Mouse (Mus musculus): ENCODE results near the gene Nfe2l1.
"Not testable (repeated sequence)": the region's sequence is repeated elsewhere in the genome, so short reads cannot be mapped to it uniquely, and the experiment has no call there.

Gene Nfe2l1

GRCm38 (mm10) chr11:96778061-96778627 is 51.6 kb downstream of the Nfe2l1 start:
- not testable (repeated sequence) for DNase-seq (ENCODE audit: low spot score)

- peak; percentile 96 for DNase-seq (ENCODE audit: low spot score)
These were observed 52.5 kb downstream of the Nfe2l1 start, which contains the start of gene Snx11 for GRCm38 (mm10) chr11:96776968-96777962. Gene Snx11, minus strand, starts transcription at chr11:96777559.

GRCm38 (mm10) chr11:96776068-96776467 is 53.7 kb downstream of the Nfe2l1 start:
- no peak for DNase-seq (ENCODE audit: low spot score)

- no peak for DNase-seq (ENCODE audit: low spot score)
These were observed 54.1 kb downstream of the Nfe2l1 start for GRCm38 (mm10) chr11:96775665-96776064.

DNA sequence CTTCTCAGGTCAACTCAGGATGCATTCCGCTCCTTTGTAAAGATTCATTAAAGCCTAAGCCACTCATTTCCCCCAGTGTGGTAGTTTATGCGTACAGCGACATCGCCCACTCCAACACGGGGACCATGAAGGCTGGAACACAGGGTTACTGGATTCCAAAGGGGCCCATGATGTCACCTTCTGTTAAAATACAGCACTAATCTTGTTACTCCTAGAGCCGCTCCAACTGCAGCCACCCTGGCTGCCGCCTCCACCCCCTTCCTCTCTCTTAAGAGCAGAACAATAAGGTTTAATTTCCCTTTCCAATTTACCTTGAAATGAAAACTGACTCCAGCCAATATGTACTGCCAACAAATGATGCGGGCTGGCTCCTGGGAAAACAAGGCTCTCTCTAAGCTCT is 54.7 kb downstream of the Nfe2l1 start:
- DNase-seq (ENCODE audit: low spot score) = no peak

DNA sequence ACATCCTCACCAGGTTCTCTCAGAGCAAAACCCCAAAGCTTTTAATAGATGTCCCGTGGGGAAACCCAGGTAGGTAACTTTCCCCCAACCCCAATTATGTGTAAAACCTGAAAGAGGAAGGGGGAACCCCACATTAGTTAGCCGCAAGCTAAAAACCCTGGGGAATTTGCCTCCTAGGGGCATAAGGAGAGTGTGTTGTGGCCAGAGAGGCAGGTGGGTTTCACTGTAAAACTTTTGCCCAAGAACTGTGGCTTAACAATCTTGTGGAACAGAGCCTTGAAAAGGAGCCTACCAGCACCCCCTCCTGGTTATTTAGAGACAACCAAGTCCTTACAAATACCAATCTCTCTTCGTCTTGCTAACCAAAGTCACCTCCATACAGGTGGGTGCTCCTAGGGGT is 55.2 kb downstream of the Nfe2l1 start:
- no peak for DNase-seq (ENCODE audit: low spot score)

DNA sequence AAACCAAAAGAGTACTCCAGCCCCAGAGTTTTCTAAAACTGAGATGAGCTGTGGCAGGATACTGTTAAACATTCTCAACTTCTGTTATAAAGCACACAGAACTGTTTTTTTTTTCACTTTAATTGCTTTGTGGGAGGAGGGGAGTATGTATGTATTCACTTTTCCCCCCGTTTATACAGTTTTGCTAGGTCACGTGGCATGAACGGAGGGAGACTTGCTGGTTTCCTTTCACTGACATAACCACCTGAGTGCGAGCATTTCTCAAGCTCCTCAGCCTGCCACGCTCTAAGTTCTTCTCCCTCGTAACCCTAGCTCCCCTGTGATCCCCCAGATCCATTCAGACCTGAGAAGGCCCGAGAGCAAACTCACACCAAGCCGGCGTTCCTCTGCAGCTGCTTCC is 57.4 kb downstream of the Nfe2l1 start:
- no peak for DNase-seq (ENCODE audit: low spot score)

- no peak for DNase-seq (ENCODE audit: low spot score)
These were observed 58.3 kb downstream of the Nfe2l1 start for GRCm38 (mm10) chr11:96771274-96771975.

- DNase-seq (ENCODE audit: low spot score) = no peak
These were observed 61.5 kb downstream of the Nfe2l1 start for GRCm38 (mm10) chr11:96768240-96768639.
